Mouse (Mus musculus) kidney, postnatal 10 days (tissue): Measurements from ENCODE around the gene Clasp1.

Experiments used
- DNase-seq: peaks from one replicate; pipeline ENCODE4 v3.0.0; 2021; ENCODE audit warnings: mixed read lengths

Clasp1 gene

DNA sequence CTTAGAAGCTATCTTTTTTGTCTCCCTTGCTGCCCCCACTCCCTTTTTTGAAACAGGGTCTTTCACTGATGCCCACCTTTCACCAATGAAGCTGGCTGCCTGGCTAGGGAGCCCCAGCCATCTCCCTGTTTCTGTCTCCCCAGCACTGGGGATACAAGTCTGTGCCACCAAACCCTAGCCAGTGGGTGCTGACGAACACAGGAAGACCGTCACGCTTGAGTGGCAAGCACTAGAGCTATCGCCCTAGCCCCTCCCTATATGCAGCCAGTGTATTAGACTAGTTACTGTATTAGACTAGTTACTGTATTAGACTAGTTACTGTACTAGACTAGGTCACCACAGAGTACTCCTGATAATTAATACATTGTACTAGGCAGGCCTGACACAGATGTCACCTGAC, 66.0 kb downstream of the Clasp1 start:
- no peak for DNase-seq

DNA sequence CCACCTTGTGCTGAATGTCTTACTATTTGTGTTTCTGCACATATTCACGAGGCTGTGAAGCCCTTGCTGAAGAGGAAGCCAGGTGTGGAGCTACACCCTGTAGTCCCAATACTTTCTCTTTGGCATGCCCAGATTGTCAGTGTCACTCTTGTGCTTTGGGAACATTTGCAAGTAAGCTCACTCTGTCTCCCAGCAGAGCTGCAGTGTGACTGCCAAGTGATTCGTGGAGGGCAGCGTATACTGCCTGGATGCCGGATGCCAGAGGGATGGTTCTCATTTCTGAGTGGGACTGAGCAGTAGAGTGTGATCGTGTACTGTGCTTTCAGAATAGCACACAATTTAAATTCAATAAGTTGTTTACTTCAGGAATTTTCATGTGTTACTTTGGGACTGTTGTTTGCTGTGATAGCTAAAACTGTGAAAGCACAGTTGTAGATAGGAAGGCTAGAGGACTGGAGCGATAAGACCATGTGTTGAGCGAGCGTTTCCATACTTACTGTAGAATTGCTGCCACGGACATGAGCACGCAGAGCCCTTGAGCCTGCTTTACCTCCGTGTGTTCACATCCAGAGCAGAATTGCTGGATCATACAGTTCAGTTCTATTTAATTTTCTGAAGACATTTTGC, 68.5 kb downstream of the Clasp1 start:
- DNase-seq = no peak

DNA sequence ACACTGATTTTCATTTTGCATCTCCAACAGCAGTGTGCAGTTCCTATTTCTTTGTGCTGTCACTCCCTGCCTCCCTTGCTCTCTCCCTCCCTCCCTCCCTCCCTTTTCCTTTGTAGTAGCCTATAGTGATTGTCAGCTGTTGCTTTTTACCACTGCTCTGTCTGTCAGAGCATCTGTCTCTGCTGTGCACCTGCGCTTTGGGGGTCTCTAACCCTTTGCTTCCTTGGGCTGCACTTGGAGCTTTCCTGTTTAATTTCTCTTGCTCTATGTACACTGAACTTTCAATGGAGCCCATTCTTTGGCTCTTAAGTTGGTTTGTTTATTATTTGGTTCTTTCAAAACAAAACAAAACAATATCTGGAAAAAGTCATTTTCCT, 69.0 kb downstream of the Clasp1 start:
- no peak for DNase-seq

DNA sequence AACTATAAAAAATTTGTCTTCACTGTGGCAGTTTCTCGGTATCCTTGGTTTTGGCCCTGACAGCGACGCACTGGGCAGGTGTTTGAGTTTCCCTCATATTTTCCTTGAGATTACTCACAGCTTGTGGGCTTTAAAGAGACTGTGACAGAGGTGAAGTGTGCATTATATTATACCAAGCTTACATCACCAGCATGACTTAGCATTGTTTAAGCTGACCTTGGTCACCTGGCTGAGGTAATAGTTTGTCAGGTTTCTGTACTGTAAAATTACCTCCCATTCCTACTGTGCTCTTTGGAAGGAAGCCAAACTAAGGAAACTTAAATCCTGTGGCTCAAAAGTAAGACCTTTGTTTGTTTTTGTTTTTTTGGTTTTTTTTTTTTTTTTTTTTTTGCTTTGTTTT, 69.4 kb downstream of the Clasp1 start:
- no peak for DNase-seq

DNA sequence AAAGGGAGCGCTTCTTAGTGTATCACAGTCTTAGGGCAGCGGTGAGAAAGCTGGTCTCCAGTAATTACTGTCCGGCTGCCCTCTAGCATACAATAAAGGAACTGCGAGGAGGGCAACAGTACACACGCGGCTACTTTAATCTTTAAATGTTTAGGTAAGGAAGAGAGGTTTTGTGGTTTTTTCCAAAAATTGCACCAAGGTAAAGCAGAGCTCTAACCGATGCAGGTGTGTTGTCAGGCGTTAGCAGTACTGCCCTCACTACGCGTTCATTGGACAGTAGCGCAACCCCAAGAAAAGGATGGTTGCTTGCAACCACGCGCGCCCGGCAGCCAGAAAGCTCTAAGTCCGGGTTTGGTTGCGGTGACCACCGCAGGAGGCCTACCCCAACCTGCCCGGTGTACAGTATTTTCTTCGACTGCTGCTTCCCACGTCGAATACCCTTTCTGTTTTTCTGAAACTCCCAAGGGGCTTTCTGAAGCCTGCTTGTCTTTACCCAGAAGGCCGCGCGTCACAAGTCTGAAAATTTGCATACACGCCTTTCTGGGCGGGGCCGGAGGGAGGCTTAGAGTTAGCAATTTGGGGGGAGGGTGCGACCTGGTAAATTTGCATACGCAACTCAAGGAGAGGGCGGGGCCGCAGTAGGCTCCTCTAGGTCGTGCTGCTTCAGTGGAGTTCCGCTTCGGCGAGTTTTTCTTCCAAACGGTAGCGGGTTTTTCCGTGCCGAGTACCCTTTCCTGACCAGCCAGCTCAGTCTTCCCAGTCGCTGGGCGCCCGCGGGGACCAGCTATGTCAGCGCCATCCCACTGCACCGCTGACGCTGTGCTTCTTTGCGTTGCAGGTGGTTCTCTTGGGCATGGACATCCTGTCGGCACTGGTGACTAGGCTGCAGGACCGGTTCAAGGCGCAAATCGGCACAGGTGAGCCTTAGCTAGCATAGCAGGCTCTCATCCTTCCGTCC, 70.4 kb downstream of the Clasp1 start:
- DNase-seq = peak; percentile 96

DNA sequence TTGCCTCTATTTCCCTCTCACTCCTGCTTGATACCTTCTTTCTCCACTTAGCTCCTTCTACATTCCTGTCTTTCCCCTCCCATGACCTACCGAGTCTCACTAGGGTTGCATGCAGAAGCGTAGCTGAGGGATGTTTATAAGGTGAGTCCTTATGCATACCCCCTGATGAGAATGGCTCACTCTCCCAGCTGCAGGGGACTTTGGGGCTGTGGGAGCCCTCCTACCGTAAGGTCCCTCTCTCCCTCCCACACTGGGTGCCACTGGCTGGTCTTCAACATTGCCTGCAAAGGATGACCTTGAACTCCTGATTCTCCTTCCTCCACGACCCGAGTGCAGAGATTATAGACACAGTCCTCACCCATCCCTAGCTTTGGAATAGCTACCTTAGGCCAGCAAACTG, 71.9 kb downstream of the Clasp1 start:
- no peak for DNase-seq

DNA sequence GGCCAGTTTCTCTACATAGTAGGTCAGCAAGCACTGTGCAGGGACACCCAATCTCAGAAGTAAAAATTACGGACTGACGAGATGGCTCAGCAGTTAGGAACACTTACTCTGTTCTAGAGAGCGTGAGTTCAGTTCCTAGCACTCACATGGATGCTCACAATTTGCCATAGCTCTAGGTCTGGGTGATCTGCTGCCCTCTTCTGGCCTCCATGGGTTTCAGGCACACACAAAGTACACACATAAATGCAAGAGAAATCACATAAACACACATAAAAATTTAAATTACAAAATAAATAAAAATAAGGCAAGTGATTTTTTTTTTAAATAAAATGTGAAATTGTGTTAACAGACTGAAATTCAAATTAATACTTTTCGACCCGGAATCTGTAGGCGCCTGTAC, 77.2 kb downstream of the Clasp1 start:
- no peak for DNase-seq

DNA sequence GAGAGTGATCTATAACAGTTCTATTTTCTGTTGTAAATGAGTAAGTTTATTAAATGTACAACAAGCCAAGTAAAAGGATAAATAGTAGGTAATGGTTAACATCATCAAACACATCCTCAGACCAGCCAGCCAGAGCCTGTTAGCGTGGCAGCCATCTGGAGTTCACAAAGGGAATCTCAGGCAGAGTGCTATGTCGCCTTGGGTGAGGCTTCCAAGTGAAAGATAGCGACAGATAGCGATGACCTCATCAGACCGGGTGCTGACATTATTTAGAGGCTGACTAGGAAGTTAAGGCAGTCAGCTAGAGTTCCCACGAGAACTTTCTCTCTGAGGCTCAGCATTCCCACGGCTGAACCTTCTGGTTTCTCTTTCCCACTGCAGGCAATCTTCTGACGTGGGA, 83.5 kb downstream of the Clasp1 start:
- no peak for DNase-seq

DNA sequence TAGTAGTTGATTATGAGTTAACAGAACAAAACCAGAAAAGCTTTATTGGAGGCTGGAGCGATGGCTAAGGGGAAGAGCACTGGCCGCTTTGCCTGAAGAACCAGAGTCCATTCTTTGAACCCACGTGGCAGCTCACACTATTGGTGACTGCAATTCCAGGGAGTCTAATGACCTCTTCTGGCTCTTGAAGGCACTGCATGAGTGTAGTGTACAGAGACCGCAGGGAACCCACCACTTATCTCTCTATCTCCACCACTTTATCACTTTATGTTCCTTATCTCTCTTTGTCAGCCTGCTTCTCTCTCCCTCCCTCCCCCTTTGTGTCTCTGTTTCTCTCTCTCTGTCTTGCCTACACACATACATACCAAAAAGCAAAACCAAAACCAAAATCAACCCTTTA, 88.1 kb downstream of the Clasp1 start:
- peak; percentile 69 for DNase-seq

DNA sequence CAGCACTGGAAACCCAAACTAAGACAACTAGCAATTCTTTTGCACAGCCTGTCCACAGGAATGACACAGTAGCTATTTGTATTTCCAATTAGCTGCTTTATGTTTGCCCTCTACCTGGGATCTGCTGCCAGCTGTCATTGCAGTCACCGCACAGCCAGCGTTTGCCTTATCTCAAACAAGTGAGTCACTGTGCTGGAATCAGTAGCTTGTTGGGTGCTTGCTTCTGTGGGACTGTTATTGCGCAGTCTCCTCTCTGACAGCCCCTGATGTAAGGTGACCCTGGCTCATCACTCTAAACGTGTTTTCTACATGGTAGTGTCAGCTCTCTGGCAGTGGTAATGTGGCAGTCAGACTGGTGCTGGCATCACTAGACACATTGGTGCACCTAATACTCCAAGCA, 90.4 kb downstream of the Clasp1 start:
- no peak for DNase-seq

DNA sequence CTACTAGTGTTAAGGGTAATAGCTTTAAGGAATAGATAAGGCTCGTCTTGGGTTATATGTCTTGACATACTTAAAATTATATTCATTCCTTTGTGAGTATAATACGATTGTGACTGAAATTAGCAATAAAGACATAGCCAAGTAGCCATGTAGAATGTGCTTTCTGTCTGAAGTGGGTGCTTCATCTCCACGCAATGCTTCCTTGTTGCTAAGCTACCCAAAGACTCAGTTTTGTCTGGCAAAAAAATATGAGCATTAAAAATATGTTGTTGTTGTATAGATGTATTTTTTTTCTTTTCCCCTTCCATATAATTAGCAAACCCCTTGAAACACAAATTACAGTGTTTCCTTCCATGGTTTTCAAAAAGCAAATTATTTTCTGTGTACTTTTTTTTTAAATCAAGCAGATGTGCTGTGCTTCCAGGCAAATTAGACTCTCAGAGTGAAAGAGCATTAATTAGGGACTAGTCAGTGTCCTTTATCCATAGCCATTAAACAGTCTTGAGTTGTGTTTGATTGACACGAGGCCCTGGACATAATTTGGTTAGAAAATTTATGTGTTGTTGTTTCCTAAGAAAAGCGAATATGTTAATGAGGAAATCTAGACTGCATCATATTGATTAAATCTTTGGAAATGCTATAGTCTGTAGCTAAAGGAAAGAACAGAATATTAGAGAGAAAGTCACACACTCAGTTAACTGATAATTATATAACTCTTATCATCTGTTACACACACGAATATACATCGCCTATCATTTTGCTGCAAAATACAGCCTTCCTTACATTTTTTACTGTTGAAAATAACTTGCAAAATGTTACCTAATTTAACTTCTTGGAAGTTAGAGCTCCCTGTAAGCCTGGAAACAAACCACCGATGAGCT, 91.9 kb downstream of the Clasp1 start:
- DNase-seq = no peak

DNA sequence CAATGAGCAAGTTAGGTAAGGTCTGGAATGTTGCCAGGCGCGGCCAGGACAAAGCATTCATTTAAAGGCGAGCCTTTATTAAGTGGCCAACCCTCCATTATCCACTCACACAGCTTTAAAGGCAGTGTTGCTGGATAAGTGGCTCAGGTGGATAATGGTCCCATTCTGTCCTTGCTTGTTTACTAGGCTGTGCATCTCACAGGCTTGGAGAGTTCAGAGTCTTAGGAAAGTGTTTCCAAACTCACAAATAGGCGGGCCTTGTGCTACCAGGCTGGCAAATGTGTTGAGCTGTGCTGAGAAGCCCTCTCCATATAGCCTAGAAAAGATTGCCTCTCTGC, 92.5 kb downstream of the Clasp1 start:
- DNase-seq = no peak

DNA sequence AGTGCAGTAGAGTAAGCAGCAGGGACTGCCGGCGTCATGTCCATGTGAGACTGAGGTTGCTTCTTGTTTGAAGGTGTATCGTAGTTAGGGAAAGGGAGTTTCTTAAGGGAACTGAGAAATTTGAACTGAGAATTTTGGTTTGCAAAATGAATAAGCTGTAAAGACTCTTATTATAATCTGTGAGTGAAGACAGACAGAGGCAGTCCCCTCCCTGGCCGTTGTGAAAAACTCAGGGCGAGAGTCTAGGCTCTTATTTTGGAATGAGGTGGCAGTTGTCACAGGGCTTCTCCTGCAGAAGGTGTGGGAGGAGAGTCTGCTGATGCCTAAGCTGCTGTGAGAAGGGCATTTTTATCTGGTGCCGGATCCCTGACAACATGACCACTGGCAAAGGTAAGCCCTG, 92.8 kb downstream of the Clasp1 start:
- no peak for DNase-seq

DNA sequence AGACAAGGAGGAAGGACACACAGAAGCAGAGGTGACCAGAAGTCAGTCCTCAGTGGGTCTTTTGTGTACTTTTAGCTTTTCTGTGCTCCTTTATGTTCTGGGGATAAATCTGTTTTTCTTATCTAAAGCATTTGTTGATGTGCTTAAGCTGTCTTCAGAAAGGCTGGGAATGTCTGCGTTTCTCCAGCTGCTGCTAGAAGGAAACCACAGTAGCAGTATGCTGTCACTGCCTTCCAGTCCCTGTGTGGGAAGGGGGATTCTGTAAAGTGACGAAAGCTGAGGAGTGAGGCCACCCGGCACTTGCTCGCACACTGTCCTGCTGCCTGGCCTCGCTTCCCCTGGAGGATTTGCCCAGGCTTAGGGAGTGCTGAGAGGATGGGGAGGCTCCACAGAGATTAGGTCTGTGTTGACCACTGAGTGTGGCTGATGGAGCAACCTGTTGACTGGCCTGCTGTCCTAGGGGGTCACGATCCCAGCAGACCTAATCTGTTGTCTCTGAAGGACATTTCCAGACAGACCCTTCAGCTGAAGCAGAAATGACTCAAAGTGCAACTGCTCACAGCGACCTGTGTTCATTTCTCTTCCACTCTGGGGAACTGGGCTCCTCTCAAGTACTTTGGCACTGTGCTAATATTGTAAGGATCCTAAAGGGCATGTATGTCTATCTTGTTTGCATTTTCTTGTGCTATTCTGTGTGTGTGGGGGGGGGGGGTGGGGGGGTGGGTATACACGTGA, 93.6 kb downstream of the Clasp1 start:
- DNase-seq = peak; percentile 36

DNA sequence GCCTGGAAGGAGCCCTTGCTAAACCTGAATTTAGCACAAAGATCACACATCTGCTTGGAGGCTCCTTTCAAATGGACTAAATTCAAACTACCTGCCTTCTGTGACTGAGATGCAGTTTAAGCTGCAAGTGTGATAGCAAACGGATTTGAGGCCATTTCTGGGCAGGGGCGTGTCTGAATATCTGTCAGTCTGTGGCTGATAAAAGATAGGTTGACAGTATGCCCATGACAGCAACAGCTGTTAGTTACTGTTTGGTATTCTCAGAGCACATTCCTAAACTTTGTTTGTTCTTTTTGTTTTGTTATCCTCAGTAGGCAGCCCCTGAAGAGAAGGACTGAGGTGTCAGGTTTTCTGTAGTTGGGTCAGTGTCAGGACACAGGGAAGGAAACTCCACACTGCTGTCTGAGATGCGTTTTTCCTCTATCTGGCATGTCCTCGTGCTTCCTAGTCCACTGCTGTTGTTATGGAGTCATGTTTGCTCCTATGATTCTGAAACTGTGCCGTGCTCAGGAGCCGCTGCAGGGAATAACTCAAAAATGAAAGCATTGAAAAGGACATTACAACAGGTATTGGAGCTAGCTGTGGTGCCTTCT, 94.7 kb downstream of the Clasp1 start:
- DNase-seq = no peak

DNA sequence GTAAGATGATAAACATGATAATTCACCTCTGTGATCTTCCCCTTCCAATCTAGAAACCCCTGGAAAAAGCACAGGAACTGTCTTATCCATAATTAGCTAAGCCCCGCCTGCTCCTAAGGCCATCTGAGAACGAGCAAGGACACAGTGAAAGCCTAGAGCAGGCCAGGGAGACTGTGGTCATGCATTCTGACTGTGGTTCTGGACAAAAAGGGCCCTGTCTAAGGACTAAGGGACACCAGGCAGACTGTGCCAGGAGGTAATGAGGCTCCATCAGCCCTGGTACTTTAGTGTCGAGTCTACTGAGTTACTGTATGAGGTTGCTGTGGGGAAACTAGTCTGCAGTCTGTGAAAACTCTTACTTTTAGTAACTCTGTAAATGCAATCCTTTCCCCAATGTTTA, 96.7 kb downstream of the Clasp1 start:
- no peak for DNase-seq

DNA sequence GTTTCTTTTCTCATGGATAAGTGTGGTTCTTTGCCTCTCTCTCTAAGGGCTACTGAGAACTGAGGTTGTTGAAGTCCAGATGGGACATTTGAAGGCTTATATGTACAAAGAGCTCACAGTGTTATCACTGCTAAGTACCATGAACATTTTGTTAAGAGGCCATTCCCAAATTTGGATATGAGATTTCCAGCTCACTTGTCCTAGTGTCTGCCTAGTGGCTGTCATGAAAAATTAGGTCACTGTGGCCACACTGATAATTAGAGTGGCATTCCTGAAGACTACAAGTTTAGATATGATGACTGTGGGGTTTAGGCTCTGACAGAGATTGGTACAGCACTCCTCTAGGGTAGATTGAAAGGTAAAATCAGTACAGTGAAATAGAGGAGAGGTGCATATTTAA, 97.2 kb downstream of the Clasp1 start:
- DNase-seq = no peak

DNA sequence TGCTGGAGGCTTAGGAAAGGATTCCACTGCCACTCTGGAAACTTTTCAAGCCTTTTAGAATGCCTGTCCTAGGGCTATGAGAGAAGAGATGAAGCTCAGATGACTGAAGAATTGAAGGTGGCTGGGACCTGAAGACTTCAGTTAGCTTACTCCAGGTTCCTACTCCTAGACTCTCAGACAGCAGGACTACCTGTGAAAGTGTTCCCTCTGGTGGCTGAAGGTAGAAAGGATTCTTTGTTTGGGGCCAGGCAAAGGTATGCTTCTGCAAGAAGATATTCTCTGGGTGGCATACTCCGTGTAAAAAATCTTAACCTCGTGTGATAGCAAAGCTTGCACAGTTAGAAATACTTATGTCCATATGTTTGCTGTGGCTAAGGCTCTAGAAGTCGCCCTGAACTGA, 104.0 kb downstream of the Clasp1 start:
- no peak for DNase-seq

DNA sequence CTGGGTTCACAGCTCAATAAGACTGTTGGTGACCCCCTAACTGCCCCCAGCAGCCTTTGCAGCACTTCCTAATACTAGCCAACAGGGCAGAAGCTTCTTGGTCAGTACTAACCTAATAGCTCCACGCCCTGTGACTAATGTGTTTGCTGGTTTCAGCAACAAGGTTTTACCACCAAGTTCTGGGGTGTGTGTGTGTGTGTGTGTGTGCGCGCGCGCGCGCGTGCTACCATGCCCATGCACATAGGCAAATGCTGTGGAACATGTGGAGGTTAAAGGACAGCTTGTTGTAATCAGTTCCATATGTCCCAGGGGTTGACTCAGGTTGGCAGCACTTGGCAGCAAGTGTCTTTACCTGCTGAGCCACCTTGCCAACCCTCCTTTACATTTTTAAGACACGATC, 105.7 kb downstream of the Clasp1 start:
- no peak for DNase-seq

DNA sequence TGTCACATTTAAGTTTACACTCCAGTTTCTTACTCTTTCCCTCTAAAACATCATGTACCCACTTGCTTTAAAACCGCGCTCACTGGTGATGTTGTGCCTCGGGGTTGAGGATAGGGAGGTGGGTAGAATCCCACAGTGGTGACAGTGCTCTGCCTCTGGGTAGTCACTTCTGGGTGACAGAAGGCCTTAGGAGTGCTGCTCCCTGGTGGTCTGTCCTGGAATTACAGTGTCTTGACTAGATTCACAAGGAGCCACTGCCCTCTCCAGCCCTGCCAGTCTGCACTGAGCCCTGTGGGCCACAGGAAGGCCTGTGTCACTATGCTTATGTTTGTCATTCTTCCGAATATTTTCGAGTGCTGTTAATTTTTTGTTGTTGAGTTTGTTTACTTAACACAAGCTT, 109.5 kb downstream of the Clasp1 start:
- DNase-seq = peak; percentile 89

DNA sequence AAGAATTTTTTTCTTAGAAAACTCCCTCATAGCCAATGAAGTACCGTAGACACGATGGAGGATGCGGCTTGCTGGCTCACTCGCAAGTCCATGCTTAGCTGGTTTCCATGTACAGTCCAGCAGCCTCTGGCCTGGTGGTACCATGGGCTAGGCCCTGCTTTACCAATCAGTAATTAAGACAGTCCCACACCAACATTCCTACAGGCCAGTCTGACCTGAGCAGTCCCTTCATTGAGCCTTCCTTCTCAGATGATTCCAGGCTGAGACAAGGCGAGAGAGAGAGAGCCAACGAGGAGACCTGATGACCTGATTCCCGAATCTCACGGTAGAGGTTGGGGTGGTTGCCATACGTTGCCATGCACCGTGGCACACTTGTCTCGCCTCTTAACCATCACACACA, 111.7 kb downstream of the Clasp1 start:
- DNase-seq = no peak

DNA sequence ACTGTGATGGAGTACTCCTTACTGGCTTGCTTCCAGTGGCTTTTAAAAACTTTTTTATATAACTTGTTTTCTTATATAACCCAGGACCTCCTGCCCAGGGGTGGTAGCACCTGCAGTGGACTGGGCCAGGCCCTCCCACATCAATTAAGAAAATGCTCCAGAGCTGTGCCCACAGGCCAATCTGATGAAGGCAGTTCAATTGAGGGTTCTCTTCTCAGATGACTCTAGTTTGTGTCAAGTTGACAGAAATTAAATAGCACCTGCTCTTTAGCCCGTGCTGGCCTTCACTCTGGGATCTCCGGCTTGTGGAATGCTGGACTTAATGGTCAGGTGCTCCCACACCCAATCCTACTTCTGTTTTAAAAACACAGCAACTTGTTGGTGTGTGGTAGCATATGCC, 112.8 kb downstream of the Clasp1 start:
- DNase-seq = peak; percentile 28

DNA sequence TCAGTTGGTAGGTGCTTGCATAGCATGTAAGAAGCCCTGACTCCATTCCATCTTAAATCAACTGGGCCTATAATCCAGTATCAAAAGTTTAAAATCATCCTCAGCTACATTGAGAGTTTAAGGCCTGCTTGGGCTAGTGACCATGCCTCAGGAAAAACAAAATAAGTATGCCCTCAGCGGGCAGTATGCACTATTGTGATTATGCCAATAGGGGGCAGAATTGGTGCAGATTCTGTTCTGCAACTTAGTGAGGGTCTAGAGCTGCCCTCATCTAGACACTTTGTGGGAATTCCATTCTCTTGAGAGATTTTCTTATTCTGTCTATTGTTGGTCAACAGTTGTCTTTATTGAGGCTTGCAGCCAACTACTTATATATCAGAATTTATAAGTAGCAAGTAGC, 116.9 kb downstream of the Clasp1 start:
- DNase-seq = no peak
